Mouse (Mus musculus): ENCODE results near the gene Sft2d2.

The Sft2d2 gene

DNA sequence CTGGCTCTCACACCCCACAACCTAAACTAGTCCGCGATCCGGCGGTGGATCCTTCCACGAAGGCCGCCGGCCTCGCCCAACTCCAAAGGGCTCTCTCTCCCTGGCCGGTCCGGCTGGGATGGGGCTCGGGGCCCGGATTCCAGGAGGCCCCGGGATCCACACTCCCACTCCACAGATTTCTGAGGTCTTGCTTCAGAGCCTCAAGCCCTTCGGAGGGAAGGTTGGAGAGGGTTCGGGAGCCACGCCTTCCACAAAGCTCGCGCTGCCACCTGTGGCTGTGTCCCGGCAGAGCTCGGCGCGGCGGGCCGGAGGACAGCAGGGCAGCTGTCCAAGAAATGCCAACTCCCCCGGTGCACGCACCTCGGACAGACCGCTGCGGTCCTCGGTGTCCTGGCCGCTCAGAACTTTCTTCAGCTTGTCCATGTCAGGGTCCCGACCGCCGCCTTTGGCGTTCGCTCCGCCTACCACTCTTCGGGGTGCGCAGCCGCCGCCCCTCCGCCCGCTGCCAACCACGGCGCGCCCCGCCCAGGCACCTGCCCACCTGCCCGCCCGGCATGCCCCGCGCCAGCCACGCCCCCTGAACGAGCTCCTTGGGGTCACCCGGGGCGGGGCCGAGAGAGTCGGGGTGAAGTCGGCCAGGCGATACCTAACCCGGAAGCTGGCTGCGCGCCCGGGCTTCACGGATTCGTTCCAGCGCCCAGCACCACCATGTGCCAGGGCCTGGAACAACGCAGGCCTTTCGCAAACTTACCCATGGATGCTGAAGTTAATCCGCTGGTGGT is at the start of gene Sft2d2:
Sft2d2 (minus strand) TSS at position 559 of the 782 bp plus-strand sequence.
- peak; percentile 36 for ATAC-seq (ENCODE audit: low TSS enrichment)

DNA sequence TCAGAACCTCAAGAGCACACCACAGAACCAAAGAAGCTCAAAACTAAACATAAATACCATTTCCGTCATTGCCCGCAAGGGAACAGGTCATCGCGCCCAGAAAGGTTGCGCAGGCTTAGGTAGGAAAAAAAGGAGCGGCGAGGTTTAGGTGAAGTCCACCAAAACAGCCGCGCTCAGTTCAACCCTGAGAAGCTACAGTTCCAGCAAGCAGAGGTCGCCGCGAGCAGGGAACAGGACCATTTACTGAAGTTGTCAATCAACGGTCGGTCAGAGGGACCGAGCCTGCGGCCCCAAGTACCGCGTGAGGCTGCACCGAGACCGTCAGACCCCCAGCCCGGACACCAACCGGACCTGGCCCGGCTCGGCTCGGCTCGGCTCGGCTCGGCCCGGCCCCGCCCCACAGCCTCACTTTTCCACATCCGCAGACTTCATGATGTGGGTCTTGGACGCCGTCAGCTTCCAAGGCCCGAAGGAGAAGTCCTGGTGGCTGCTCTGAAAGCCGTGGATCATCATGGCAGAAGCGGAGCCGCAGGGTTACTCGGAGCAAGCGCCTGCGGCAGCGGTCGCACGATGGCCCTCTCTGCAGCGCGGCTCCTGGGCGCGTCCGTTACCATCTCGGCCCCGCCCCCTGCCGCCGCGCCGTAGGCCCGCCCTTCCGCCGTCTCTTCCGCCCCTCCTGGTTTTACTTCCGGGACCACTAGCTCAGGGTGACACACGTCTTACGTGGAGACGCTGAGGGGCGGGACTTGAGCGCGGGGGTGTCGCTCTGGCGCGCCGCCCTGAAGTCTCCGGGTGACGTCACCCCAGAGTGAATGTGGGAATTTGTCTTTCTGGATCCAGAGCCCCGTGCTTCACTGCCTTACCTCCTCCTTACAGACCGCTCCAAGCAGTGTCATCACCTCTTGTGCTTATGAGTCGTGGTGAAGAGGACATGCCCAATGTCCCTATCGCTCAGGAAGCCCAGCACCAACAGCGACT is 42.4 kb upstream of the Sft2d2 start, which contains the start of gene Tiprl:
Tiprl (minus strand) TSS at position 676 of the 978 bp plus-strand sequence.
- ATAC-seq (ENCODE audit: low TSS enrichment): peak; percentile 96

GRCm38 (mm10) chr1:165235846-165236245 is 41.6 kb upstream of the Sft2d2 start:
- no peak for ATAC-seq (ENCODE audit: low TSS enrichment)

GRCm38 (mm10) chr1:165233806-165234205 is 39.6 kb upstream of the Sft2d2 start:
- no peak for ATAC-seq (ENCODE audit: low TSS enrichment)

- no peak for ATAC-seq (ENCODE audit: low TSS enrichment)
These were observed 36.5 kb upstream of the Sft2d2 start for GRCm38 (mm10) chr1:165230691-165231090.

- ATAC-seq (ENCODE audit: low TSS enrichment): no peak
These were observed 35.3 kb upstream of the Sft2d2 start for GRCm38 (mm10) chr1:165229577-165229976.

DNA sequence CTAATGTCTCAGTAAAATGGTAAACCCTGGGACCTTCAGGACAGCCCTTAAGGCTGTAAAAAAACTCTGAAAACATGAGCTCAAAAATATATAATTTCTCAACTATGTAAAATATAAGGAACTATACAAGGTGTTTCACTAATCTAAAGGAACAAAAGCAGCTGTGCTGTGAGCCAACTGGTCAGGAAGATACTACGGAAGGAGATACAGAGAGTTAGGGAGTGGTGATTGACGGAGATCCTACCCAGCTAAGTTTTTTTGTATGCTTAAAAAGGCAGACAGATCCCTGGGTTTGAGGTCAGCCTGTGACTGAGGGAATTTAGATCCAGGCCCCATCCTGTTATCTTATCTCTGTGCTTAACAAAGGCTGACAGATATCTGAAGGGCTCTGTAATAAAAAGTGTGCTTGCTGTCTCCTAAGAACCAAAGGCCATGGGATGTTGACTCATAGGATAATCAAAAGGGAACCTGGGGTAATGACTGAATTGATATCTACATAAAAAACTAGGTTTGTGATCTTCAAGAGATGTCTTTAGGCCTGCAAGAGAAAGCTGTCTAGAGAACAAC is 22.9 kb upstream of the Sft2d2 start:
- no peak for ATAC-seq (ENCODE audit: low TSS enrichment)

DNA sequence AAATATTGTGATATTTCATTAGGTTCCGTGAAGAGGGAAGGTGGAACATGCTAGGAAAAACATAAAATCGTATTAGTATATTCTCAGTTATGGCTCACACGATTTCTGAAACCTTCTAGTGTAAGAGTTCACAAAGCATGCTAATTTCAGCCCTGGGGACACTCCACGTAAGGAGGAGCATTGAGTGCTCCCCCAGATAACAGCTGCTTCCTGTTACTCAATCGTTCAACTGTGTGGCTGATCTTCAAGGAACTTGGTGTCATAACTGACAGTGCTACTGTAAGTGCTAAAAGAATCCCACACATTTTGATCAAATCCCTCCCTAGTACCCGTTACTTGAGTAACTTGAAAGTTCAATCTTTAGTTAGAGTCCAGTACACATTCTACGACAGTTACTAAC is 21.6 kb upstream of the Sft2d2 start:
- no peak for ATAC-seq (ENCODE audit: low TSS enrichment)

DNA sequence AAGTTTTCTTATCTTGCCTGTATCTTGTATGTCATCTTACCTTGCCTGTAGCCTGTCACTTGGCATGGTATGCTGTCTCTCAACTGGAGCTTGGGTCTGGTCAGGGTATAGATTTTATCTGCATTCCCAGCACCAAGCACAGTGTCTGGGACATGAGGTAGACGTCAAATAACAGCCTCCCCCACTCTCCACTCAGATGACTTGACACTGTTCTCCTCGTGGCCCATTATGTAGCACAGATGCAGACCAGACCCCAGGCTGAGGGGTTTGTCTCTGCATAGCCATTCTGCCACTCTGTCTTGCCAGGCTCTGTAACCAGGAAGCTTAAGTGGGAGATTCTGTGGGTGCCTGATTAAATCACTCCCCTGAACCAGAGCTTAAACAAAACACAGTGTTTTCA is 11.4 kb upstream of the Sft2d2 start:
- no peak for ATAC-seq (ENCODE audit: low TSS enrichment)

GRCm38 (mm10) chr1:165203488-165204035 is 9.3 kb upstream of the Sft2d2 start:
- no peak for ATAC-seq (ENCODE audit: low TSS enrichment)

DNA sequence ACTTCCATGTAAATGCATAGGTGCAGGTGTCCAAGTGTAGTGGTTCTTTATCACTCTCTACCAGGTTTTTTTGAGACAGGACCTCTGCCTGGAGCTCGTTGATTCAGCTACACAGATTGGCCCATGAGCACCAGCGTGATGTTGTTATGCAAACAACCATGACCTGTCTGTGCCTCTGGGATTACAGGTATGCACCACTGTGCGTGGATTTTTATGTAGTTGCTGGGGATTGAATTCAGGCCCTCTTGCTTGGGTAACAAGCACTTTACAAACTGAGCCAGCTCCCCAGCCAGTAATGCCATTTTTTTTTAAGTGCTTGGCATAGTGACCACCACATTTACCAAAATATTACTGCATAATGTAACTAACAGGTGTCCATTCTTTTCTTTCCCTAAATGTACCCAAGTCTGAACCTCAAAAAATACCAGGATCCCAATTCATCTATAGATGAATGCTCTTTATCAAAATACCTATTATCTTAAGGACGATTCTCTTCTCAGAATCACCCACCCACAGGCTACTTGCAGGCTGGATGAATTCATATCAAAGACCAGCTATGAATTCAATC is 7.3 kb upstream of the Sft2d2 start:
- no peak for ATAC-seq (ENCODE audit: low TSS enrichment)

DNA sequence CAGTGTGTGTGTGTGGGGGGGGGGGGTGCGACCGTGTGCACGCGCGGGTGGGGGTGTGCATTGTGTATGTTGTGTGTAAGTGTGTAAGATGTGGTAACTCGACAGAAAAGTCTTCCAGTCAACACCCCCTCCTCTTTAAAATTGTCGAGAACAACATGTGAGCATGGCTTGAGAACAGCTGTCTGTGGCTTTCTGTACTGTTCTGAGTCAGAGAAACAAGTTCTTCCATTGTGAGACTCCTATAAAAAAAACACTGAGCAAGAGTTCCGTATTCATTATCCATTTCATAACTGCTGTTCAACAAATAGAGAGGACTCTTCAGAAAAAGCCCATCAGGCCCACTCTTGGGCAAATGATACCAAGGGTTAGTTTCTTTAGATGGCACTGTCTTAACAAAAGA is 6.5 kb upstream of the Sft2d2 start:
- 0 out of 2 replicates have a peak, but pooled peaks have one; percentile 38 for ATAC-seq (ENCODE audit: low TSS enrichment)

DNA sequence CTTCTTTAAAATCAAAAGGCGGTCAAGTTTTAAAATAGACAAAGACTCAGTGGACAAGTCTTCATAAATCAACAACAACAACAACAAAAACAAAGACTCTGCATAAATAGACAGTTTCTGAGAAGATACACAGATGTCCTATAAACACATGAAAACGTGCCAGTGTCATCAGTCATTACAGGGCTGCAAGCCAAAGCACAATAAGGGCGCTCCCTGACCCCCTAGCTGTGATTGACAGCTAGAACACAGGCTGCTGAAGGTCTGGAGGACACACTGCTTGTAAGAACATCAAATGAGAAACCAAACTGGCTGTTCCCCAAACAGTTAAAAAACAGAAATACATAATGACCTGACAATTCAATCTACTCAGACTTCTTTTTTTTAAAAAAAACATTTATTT is 5.4 kb upstream of the Sft2d2 start:
- ATAC-seq (ENCODE audit: low TSS enrichment): no peak

DNA sequence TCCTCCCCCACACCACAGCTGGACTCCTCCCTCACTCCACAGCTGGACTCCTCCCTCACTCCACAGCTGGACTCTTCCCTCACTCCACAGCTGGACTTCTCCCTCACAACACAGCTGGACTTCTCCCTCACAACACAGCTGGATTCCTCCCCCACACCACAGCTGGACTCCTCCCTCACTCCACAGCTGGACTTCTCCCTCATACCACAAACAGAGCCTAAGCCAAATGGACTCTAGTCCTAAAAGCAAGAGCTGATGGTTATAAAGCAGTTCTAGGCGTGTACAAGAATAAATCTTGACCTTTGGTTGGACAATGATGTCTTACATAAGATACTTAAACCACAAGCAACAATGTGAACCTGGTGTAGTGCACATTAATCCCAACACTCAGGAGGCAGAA is 4.7 kb upstream of the Sft2d2 start:
- ATAC-seq (ENCODE audit: low TSS enrichment): no peak

GRCm38 (mm10) chr1:165197875-165198274 is 3.6 kb upstream of the Sft2d2 start:
- no peak for ATAC-seq (ENCODE audit: low TSS enrichment)

- no peak for ATAC-seq (ENCODE audit: low TSS enrichment)
These were observed 1.2 kb upstream of the Sft2d2 start for GRCm38 (mm10) chr1:165195396-165195960.

DNA sequence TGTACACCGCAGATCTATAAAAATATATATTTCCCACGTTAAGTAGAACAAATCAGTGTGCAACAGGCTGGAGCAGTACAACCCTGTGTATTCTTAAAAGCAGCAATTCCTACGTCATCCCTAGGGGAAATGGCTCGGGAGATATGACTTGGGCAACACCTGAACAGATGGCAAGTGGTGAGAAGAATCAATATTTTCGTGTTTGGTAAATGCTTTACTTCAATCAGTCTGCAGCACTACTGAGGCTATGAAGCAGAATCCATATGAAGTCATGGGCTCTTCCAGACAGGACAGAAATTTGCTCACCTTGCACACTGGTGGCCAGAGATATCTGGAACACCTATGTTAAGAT is 400 bp upstream of the Sft2d2 start:
- no peak for ATAC-seq (ENCODE audit: low TSS enrichment)

DNA sequence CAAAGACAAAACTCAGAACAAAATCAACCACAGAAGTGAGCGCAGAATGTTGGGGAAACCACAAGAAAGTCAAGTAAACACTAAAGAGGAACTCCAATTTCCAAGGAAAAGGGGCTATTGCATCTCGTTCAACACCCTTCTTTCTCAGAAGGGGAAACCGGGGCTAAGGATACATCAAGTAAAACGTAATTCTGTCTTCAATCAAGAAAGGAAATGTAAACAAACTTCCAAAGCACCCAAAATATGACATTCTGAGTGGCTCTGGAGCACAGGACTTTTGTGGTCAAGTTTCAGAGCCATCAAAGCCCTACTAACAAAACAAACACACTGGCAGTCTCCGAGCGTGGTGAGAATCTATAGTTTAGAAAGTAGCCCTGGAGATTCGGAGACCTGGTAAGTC is 812 bp downstream of the Sft2d2 start:
- no peak for ATAC-seq (ENCODE audit: low TSS enrichment)

DNA sequence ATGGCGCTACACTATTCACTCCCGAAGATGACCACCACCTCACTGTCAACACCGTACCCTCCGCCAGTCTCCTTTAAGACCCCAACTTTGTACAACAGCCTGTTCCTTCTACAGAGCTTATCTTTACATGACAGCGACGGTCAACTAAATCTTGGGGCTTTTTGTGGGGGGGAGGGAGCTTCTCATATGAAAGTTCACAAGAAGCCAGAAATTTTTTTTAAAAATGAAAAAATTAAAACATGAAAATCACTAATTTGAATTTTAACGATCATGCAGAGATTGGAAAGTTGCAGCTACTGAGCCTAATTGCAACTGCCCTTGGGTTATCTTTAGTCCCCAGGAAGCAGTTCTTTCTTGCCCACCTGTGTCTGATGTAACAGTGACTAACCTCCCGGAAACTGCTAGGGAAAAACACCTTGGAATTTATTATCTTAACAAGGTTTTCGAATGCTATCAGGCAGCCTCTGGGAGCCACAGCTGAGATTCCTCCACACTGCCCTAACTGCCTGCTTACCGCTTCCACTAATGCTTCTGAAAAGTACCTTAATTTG is 1.4 kb downstream of the Sft2d2 start:
- no peak for ATAC-seq (ENCODE audit: low TSS enrichment)

- ATAC-seq (ENCODE audit: low TSS enrichment): no peak
These were observed 2.1 kb downstream of the Sft2d2 start for GRCm38 (mm10) chr1:165192102-165192501.

- ATAC-seq (ENCODE audit: low TSS enrichment): peak; percentile 32
These were observed 2.6 kb downstream of the Sft2d2 start for GRCm38 (mm10) chr1:165191611-165192010.

All from frontal cortex, adult (tissue).